Mouse (Mus musculus) C2C12 (cell line): Measurements from ENCODE around the gene 1600002K03Rik. TPM values are rescaled to one million over a fixed set of nuclear protein-coding genes. Genes with fewer than 3 reads are reported as not detected.
A peak's percentile ranks its signal among the peaks of the same experiment; 100 is the strongest.

Experiments used
- H3K27me3 ChIP-seq: one replicate; pipeline ENCODE4 v1.6.1; 2011; ENCODE audit not compliant: control insufficient read depth, insufficient read depth, insufficient read length
- H3K36me3 ChIP-seq: one replicate; pipeline ENCODE4 v1.6.1; 2011; ENCODE audit not compliant: control insufficient read depth, insufficient read depth
- H3K4me3 ChIP-seq: one replicate; pipeline ENCODE4 v1.5.1; 2011; ENCODE audit warnings: mild to moderate bottlenecking, control low read depth; ENCODE audit not compliant: poor library complexity, insufficient read depth, severe bottlenecking
- H3K79me2 ChIP-seq: one replicate; pipeline ENCODE4 v1.6.1; 2011; ENCODE audit not compliant: control insufficient read depth, insufficient read depth
- H3K79me3 ChIP-seq: one replicate; pipeline ENCODE4 v1.6.1; 2011; ENCODE audit warnings: low read depth, control low read depth
- H3ac ChIP-seq: one replicate; pipeline ENCODE3; 2011; ENCODE audit warnings: low read depth; ENCODE audit not compliant: control insufficient read depth, insufficient read length
- CEBPB ChIP-seq: IDR thresholded peaks from one replicate; pipeline ENCODE4 v1.6.1; 2011; ENCODE audit warnings: low read depth, mild to moderate bottlenecking, control low read depth, moderate library complexity
- CTCF ChIP-seq: IDR thresholded peaks from one replicate; pipeline ENCODE4 v1.5.1; 2011; ENCODE audit not compliant: control insufficient read depth, insufficient read depth, insufficient read length
- FOSL1 ChIP-seq: IDR thresholded peaks from one replicate; pipeline ENCODE4 v1.8.0; 2011; ENCODE audit warnings: mild to moderate bottlenecking, low read length; ENCODE audit not compliant: poor library complexity, insufficient read depth, severe bottlenecking
- MAX ChIP-seq: IDR thresholded peaks from one replicate; pipeline ENCODE4 v1.6.1; 2011; ENCODE audit warnings: mild to moderate bottlenecking, control low read depth
- MYOD1 ChIP-seq: IDR thresholded peaks from one replicate; pipeline ENCODE4 v1.6.1; 2011; ENCODE audit warnings: low read depth; ENCODE audit not compliant: control insufficient read depth, insufficient read length
- MYOG ChIP-seq: IDR thresholded peaks from one replicate; pipeline ENCODE4 v1.6.1; 2011; ENCODE audit not compliant: control insufficient read depth, insufficient read length; ENCODE audit errors: extremely low read depth
- USF1 ChIP-seq: IDR thresholded peaks from one replicate; pipeline ENCODE4 v1.6.1; 2011; ENCODE audit warnings: low read depth, mild to moderate bottlenecking, control low read depth, moderate library complexity
- polyA plus RNA-seq: library from polyadenylated mRNA; unstranded; fragments of >200 nt; fragmentation: generic; extraction: Trizol; gene quantifications from one replicate; pipeline ENCODE4 v1.2.1, GENCODE M21; 2012; ENCODE audit warnings: missing spikeins

Gene 1600002K03Rik
- polyA plus RNA-seq, 1 experiment, result 33.4 TPM

DNA sequence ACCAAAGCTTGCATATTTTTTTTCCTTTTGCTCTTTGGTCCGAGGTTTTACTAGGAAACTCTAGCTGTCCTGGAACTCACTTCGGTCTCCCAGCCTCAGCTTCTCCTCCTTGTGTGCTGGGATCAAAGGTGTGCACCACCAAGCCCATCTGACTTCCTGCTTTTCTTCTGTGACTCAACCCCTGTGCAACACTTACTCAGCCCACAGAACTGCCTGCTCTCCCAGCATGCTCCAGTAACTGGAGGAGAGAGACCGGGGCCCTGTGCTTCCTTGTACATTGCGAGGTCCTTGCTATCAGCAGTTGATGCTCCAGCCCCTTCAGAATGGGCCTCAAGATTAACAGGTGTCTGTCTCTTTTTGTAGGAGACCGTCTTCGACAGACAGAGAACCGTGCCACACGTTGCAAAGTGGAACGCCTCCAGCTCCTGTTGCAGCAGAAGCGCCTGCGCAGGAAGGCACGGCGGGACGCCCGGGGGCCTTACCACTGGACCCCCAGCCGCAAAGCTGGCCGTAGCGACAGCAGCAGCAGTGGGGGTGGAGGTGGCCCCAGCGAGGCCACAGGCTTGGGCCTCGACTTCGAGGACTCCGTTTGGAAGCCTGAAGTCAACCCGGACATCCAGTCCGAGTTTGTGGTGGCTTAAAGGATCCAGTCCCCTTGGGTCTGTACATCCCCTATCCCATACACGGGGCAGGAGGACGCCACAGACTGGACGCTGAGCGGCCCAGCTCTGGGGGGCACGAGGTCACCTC lies 16.6 kb upstream of the 1600002K03Rik start:
- no peak overlapping the region for H3K4me3 ChIP-seq
- H3ac ChIP-seq, result peak overlapping the region; percentile 19
- H3K79me2 ChIP-seq, result peaks cover 64% of the 10 kb centered on the region
- peaks cover 52% of the 10 kb centered on the region for H3K79me3 ChIP-seq
- TF ChIP-seq USF1 (no peak), MYOD1 (no peak), CEBPB (no peak), FOSL1 (no peak), MYOG (no peak), CTCF (no peak), MAX (no peak)
- H3K36me3 ChIP-seq, result peaks cover 73% of the 10 kb centered on the region
- no peaks in the 10 kb centered on the region for H3K27me3 ChIP-seq

DNA sequence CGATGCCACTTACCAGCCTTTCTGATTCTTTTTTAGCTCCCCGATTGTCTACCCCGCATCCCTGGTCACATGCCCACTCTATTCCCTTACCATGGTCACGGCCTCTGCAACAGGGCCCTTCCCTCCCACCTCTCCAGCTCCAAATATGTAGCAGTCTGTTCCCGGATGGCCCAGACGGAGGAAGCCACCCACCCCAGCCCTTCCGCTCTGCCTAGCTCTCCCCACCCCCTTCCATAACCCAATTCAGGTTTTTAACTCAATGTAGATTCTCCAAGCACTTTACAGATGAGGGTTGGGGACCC lies 16.0 kb upstream of the 1600002K03Rik start:
- peaks cover 47% of the 10 kb centered on the region for H3K79me3 ChIP-seq
- no peak overlapping the region for H3K4me3 ChIP-seq
- peaks cover 59% of the 10 kb centered on the region for H3K79me2 ChIP-seq
- H3K36me3 ChIP-seq, result peaks cover 68% of the 10 kb centered on the region
- no peaks in the 10 kb centered on the region for H3K27me3 ChIP-seq
- TF ChIP-seq MYOG (no peak), MAX (no peak), CEBPB (no peak), USF1 (peak; percentile 3)
- H3ac ChIP-seq, result no peak overlapping the region

DNA sequence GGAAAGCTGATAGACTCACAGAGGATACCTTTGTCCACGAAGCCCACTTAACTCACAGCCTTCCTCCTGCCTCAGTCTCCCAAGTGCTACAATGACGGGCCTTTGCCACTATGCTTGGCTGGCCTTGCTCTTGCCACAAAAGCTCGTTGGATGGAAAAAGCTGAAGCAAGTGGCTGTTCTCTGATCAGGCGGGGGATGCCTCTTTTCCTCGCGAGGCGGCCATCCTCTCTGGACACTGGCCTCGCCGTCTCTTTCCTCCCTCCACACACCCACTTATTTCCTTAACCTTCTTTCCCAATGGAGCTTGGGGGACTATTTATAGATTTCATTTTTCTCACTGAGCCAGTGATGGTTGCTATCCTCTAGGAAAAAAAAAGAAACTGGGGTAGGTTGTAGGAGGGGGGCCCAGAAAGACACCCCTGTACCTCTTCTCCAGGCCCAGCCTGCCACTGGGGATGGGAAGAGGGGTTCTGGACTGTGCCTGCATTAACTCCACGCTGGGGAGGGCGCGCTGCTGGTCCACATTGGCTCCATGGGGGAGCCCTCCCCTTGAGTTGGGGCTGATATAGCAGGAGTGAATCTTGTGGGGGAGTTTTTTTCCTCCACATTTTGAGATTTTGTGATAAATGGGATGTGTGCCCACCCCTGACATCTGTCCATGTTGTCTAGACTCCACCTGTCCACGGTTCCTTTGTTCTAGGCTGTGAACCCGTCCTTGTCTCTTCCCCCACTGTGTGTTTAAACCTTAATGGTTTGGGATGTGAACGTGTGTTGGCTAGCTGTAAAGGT lies 15.4 kb upstream of the 1600002K03Rik start:
- Histone ChIP-seq H3K36me3 (peaks cover 62% of the 10 kb centered on the region), H3K79me2 (peaks cover 52% of the 10 kb centered on the region), H3K27me3 (no peaks in the 10 kb centered on the region), H3K4me3 (no peak overlapping the region), H3K79me3 (peaks cover 40% of the 10 kb centered on the region), H3ac (no peak overlapping the region)
- TF ChIP-seq FOSL1 (no peak), CTCF (no peak), MAX (no peak), USF1 (no peak), MYOD1 (no peak), MYOG (no peak), CEBPB (no peak)

DNA sequence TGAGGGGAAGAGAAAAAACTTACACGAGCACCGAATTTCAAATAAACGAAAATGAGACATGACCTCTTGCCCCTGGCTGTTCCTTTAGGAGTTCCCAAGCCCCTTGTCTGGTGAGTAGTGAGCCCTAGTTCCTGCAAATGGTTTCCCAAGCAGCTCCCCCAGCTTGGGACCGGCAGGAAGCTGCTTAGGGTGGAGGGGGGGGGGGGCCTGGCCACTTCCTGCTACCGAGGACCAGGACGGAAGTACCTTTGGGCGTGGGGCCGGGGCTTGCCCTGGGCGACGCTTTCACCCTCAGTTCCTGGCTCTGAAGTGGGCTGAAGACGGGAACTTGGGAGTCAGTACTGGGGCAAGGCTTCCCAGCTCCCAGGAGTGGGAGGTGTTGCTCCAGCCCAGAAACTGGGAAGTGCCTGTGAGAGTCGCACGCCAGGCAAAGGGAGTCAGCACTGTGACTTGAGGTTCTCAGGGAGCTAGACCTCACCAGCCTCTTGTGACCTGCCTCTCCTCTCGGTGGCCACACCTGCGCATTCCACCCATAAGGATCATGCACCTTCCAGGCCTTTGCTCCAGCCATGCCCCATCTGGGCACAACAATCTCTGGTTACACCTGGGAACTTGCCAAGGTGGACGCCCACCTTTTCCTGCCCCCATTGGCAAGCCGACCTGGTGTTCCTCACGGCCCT lies 14.3 kb upstream of the 1600002K03Rik start:
- H3K79me2 ChIP-seq, result peaks cover 41% of the 10 kb centered on the region
- H3K79me3 ChIP-seq, result peaks cover 29% of the 10 kb centered on the region
- peak overlapping the region; percentile 21 for H3K4me3 ChIP-seq
- H3ac ChIP-seq, result no peak overlapping the region
- TF ChIP-seq USF1 (no peak), MYOG (no peak), MAX (no peak), CEBPB (no peak), MYOD1 (no peak), CTCF (no peak), FOSL1 (no peak)
- H3K36me3 ChIP-seq, result peaks cover 51% of the 10 kb centered on the region
- H3K27me3 ChIP-seq, result no peaks in the 10 kb centered on the region

DNA sequence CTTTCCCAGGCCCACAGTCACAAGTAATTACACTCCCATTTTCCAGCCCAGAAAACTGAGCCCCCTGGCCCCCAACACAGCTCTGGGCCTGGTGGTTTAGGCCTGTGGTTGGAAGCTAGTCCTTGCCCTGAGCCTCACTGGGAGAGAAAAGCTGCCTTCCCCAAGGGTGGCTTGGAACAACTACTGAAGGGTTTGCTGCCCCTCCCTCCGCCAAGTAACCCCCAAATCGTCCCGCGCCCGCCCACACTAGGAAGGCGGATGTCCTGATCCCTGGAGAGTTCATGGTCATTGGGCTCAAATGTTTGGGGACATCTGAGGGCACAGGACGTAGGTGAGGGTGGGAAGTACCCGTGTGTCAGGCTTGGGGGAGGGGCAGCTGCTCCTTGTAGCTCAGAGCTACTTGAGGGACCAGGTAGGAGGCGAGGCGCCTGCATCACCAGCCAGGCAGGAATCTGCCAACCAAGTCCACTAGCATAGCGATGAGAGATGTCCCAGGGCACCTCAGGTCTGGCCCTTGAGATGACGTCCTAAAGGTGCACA lies 13.7 kb upstream of the 1600002K03Rik start:
- H3K79me3 ChIP-seq, result peaks cover 23% of the 10 kb centered on the region
- H3K79me2 ChIP-seq, result peaks cover 35% of the 10 kb centered on the region
- no peaks in the 10 kb centered on the region for H3K27me3 ChIP-seq
- peak overlapping the region; percentile 43 for H3ac ChIP-seq
- H3K4me3 ChIP-seq, result peak overlapping the region; percentile 27
- H3K36me3 ChIP-seq, result peaks cover 45% of the 10 kb centered on the region
- TF ChIP-seq USF1 (no peak), MYOG (no peak), CEBPB (no peak), MYOD1 (no peak), FOSL1 (no peak), CTCF (no peak), MAX (no peak)
